Mouse (Mus musculus): ENCODE data around the gene Spcs1. TPM values are rescaled to one million over a fixed set of nuclear protein-coding genes. Genes with fewer than 3 reads are reported as not detected.
A peak's percentile ranks its signal among the peaks of the same experiment; 100 is the strongest.

Gene Spcs1
- total and polyA plus RNA-seq, 3 experiments, result 188 to 419 (median 208) TPM

DNA sequence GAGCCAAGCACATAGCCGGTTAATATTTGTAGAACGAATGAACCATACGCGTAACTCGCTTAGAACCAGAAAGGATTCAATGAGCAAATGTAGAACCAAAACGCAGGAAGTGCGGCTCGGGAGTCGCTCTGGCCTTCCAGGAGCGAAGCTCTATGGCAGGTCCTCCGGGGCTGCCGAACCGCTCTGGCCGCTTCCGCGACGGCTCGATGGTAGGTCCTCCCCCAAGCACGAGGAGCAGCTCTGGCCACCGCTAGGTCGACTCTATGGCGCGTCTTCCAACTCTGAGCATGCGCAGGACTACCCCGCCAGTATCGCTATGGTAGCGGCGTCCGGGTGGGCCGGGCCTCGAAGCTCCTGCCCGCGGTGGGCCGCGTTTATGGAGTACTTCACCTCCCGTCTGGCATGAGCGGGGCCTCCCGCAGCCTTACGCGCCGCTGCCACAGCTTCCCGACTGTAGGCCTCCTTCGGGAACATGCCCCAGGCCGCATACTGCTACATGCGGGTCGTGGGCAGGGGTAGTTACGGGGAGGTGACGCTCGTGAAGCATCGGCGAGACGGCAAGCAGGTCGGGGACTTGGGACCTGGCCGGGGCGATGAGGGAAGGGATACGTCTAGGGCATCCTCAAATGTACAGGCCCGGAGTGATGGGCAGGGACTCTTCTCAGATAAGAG lies 50.2 kb downstream of the Spcs1 start, which contains the start of gene Nek4 (continued):
- TF ChIP-seq MYB (IDR thresholded peaks at IDR 0.05; ENCODE audit: low read depth, low read length) (no peak), MAFK (IDR thresholded peaks at IDR 0.05; ENCODE audit: borderline replicate concordance, low read depth, low read length) (no peak), BHLHE40 (IDR thresholded peaks at IDR 0.05; ENCODE audit: borderline replicate concordance, low read depth, low read length) (no peak), USF1 (IDR thresholded peaks at IDR 0.05; ENCODE audit: low read depth, low read length) (no peak), MAZ (IDR thresholded peaks at IDR 0.05; ENCODE audit: low read depth, low read length) (peak; percentile 72; the same call in 1 of the 2 replicates), USF2 (IDR thresholded peaks at IDR 0.05; ENCODE audit: borderline replicate concordance in 1 of 2, insufficient read depth in 1 of 2, low read depth in 1 of 2, low read length in 2 of 2) (no peak), E2F4 (IDR thresholded peaks at IDR 0.05; ENCODE audit: borderline replicate concordance, low read depth, low read length) (no peak), EP300 (IDR thresholded peaks at IDR 0.05; ENCODE audit: low read depth in 1 of 2, low read length in 2 of 2) (0 out of 4 replicates have a peak, but pooled peaks of 1 of the 2 experiments have one; percentile 13), SIN3A (IDR thresholded peaks at IDR 0.05; ENCODE audit: low read length) (peak; percentile 94), POLR2AphosphoS5 (IDR thresholded peaks at IDR 0.05; ENCODE audit: borderline replicate concordance, low read depth, low read length) (no peak), POLR2AphosphoS2 (IDR thresholded peaks at IDR 0.05; ENCODE audit: low read length) (peak; percentile 96), NRF1 (IDR thresholded peaks at IDR 0.05; ENCODE audit: insufficient read depth, low read depth, low read length, poor library complexity, severe bottlenecking) (peak; percentile 95), ZMIZ1 (IDR thresholded peaks at IDR 0.05; ENCODE audit: low read depth, low read length) (peak; percentile 93), MXI1 (IDR thresholded peaks at IDR 0.05; ENCODE audit: low read depth, low read length) (peak; percentile 86), ZNF384 (IDR thresholded peaks at IDR 0.05; ENCODE audit: low read depth, low read length) (no peak), SMC3 (IDR thresholded peaks at IDR 0.05; ENCODE audit: low read depth, low read length) (no peak), RAD21 (IDR thresholded peaks at IDR 0.05; ENCODE audit: low read depth, low read length) (no peak), MAX (IDR thresholded peaks at IDR 0.05; ENCODE audit: low read length) (peak; percentile 93), JUND (IDR thresholded peaks at IDR 0.05; ENCODE audit: low read depth, low read length) (no peak), KAT2A (conservative IDR thresholded peaks at IDR 0.05; ENCODE audit: low read depth, low read length) (peak; percentile 73; the same call in 1 of the 2 replicates)

DNA sequence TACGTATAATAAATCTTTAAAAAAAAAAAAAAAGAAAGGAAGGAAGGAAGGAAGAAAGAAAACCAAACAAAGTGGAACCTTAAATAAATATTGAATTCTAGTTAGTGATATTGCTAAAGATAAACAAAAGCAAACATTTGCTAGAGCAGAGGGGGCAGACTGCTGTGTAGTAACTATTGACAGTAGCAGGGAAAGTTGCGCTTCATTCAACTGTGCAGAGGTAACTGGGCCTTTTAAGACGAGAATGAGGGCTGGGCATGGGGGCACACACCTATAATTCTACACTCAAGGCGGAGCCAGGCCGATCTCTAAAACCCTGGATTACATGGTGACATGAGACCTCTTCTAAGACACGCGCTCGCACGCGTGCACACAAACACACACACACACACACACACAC lies 51.5 kb downstream of the Spcs1 start:
- no peak overlapping the region for H3K9ac ChIP-seq (ENCODE audit: control insufficient read depth, low read depth, low read length, poor library complexity, severe bottlenecking)
- H3K27me3 ChIP-seq (ENCODE audit: control insufficient read depth in 1 of 2, insufficient read depth in 2 of 2, low read length in 2 of 2), result no peaks in the 10 kb centered on the region
- TF ChIP-seq ZNF384 (IDR thresholded peaks at IDR 0.05; ENCODE audit: low read depth, low read length) (peak; percentile 42; the same call in 1 of the 2 replicates), GABPA (IDR thresholded peaks at IDR 0.05; ENCODE audit: low read depth, low read length) (no peak)
- no peak for DNase-seq (ENCODE audit: low read depth, low spot score)
- no peaks in the 10 kb centered on the region for H3K9me3 ChIP-seq (replicated peaks; ENCODE audit: insufficient read depth, low read length)
- H3K79me2 ChIP-seq (ENCODE audit: control insufficient read depth, insufficient read depth, low read length, poor library complexity), result no peaks in the 10 kb centered on the region; the same call in 1 of the 2 replicates
- 0 out of 4 replicates have a peak, but pooled peaks cover 0 to 2% of the 10 kb centered on the region in 2 experiments for H3K36me3 ChIP-seq (ENCODE audit: control insufficient read depth in 1 of 2, insufficient read depth in 2 of 2, low read length in 2 of 2)
- no peak overlapping the region for H3K4me3 ChIP-seq (ENCODE audit: control insufficient read depth in 1 of 2, insufficient read depth in 1 of 2, low read depth in 2 of 2, low read length in 2 of 2)
- H3K4me1 ChIP-seq (ENCODE audit: control insufficient read depth in 1 of 2, insufficient read depth in 2 of 2, low read length in 2 of 2), result peaks cover 0 to 3% of the 10 kb centered on the region in 2 experiments; a peak in 3 of 4 replicates
- H3K27ac ChIP-seq (ENCODE audit: control insufficient read depth, low read depth, low read length), result no peak overlapping the region

Other genes with a start within 250 kb of the Spcs1 start
- gene Tmem110, start 176.1 kb downstream of the Spcs1 start, total RNA-seq (2012; rRNA removed), result 9.3 and 11.6 TPM in 2 replicates
- 10 to 100 TPM in 1 of 2 experiments, not detected in 1; 21.0 TPM for gene Tmem110, start 176.1 kb downstream of the Spcs1 start, polyA plus RNA-seq (2012; ENCODE audit: insufficient read depth in 1 of 2, insufficient read length in 2 of 2, low read depth in 1 of 2, low replicate concordance in 2 of 2, missing spikeins in 1 of 2)
- gene Mustn1, start 122.5 kb downstream of the Spcs1 start, total RNA-seq (2012; rRNA removed), result 0.08 and 0.16 TPM in 2 replicates
- gene Mustn1, start 122.5 kb downstream of the Spcs1 start, polyA plus RNA-seq (2012; ENCODE audit: insufficient read depth in 1 of 2, insufficient read length in 2 of 2, low read depth in 1 of 2, low replicate concordance in 2 of 2, missing spikeins in 1 of 2), result under 1 TPM in 1 of 2 experiments, not detected in 1; 0.22 TPM
- gene Itih4, start 115.2 kb downstream of the Spcs1 start, total RNA-seq (2012; rRNA removed), result not detected in 2 replicates
- not detected for gene Itih4, start 115.2 kb downstream of the Spcs1 start, polyA plus RNA-seq (2012; ENCODE audit: insufficient read depth in 1 of 2, insufficient read length in 2 of 2, low read depth in 1 of 2, low replicate concordance in 2 of 2, missing spikeins in 1 of 2)
- gene Itih3, start 77.9 kb downstream of the Spcs1 start, total RNA-seq (2012; rRNA removed), result not detected in 2 replicates
- gene Itih3, start 77.9 kb downstream of the Spcs1 start, polyA plus RNA-seq (2012; ENCODE audit: insufficient read depth in 1 of 2, insufficient read length in 2 of 2, low read depth in 1 of 2, low replicate concordance in 2 of 2, missing spikeins in 1 of 2), result not detected
- gene Itih1, start 58.4 kb downstream of the Spcs1 start, total RNA-seq (2012; rRNA removed), result not detected in 2 replicates
- under 1 TPM in 1 of 2 experiments, not detected in 1; 0.03 TPM for gene Itih1, start 58.4 kb downstream of the Spcs1 start, polyA plus RNA-seq (2012; ENCODE audit: insufficient read depth in 1 of 2, insufficient read length in 2 of 2, low read depth in 1 of 2, low replicate concordance in 2 of 2, missing spikeins in 1 of 2)
- gene Nek4, start 50.3 kb downstream of the Spcs1 start, total RNA-seq (2012; rRNA removed), result 16.6 and 18.4 TPM in 2 replicates
- 10 to 100 TPM in 1 of 2 experiments, not detected in 1; 19.3 TPM for gene Nek4, start 50.3 kb downstream of the Spcs1 start, polyA plus RNA-seq (2012; ENCODE audit: insufficient read depth in 1 of 2, insufficient read length in 2 of 2, low read depth in 1 of 2, low replicate concordance in 2 of 2, missing spikeins in 1 of 2)
- 14.7 and 15.6 TPM in 2 replicates for gene Glt8d1, start 272 bp downstream of the Spcs1 start, total RNA-seq (2012; rRNA removed)
- 10 to 100 TPM in 1 of 2 experiments, not detected in 1; 19.2 TPM for gene Glt8d1, start 272 bp downstream of the Spcs1 start, polyA plus RNA-seq (2012; ENCODE audit: insufficient read depth in 1 of 2, insufficient read length in 2 of 2, low read depth in 1 of 2, low replicate concordance in 2 of 2, missing spikeins in 1 of 2)
- 28.7 and 31.1 TPM in 2 replicates for gene Pbrm1, start 17.5 kb upstream of the Spcs1 start, total RNA-seq (2012; rRNA removed)
- gene Pbrm1, start 17.5 kb upstream of the Spcs1 start, polyA plus RNA-seq (2012; ENCODE audit: insufficient read depth in 1 of 2, insufficient read length in 2 of 2, low read depth in 1 of 2, low replicate concordance in 2 of 2, missing spikeins in 1 of 2), result 10 to 100 TPM; 32.4 to 62.0 TPM
- 217 and 257 TPM in 2 replicates for gene Gnl3, start 17.5 kb upstream of the Spcs1 start, total RNA-seq (2012; rRNA removed)
- gene Gnl3, start 17.5 kb upstream of the Spcs1 start, polyA plus RNA-seq (2012; ENCODE audit: insufficient read depth in 1 of 2, insufficient read length in 2 of 2, low read depth in 1 of 2, low replicate concordance in 2 of 2, missing spikeins in 1 of 2), result 100 to 1,000 TPM; 151 to 332 TPM
- gene Smim4, start 127.3 kb upstream of the Spcs1 start, total RNA-seq (2012; rRNA removed), result 78.8 and 122 TPM in 2 replicates
- gene Smim4, start 127.3 kb upstream of the Spcs1 start, polyA plus RNA-seq (2012; ENCODE audit: insufficient read depth in 1 of 2, insufficient read length in 2 of 2, low read depth in 1 of 2, low replicate concordance in 2 of 2, missing spikeins in 1 of 2), result 10 to 100 TPM in 1 of 2 experiments, not detected in 1; 87.8 TPM
- gene Nt5dc2, start 129.4 kb upstream of the Spcs1 start, total RNA-seq (2012; rRNA removed), result 168 and 172 TPM in 2 replicates
- 100 to 1,000 TPM; 291 to 349 TPM for gene Nt5dc2, start 129.4 kb upstream of the Spcs1 start, polyA plus RNA-seq (2012; ENCODE audit: insufficient read depth in 1 of 2, insufficient read length in 2 of 2, low read depth in 1 of 2, low replicate concordance in 2 of 2, missing spikeins in 1 of 2)
- gene Stab1, start 167.0 kb upstream of the Spcs1 start, total RNA-seq (2012; rRNA removed), result 0.15 TPM in 1 of 2 replicates, not detected in the other
- gene Stab1, start 167.0 kb upstream of the Spcs1 start, polyA plus RNA-seq (2012; ENCODE audit: insufficient read depth in 1 of 2, insufficient read length in 2 of 2, low read depth in 1 of 2, low replicate concordance in 2 of 2, missing spikeins in 1 of 2), result under 1 TPM in 1 of 2 experiments, not detected in 1; 0.40 TPM
- gene Tnnc1, start 206.6 kb upstream of the Spcs1 start, total RNA-seq (2012; rRNA removed), result not detected in 2 replicates
- gene Tnnc1, start 206.6 kb upstream of the Spcs1 start, polyA plus RNA-seq (2012; ENCODE audit: insufficient read depth in 1 of 2, insufficient read length in 2 of 2, low read depth in 1 of 2, low replicate concordance in 2 of 2, missing spikeins in 1 of 2), result under 1 TPM in 1 of 2 experiments, not detected in 1; 0.19 TPM
- gene Nisch, start 215.3 kb upstream of the Spcs1 start, total RNA-seq (2012; rRNA removed), result 49.1 and 53.0 TPM in 2 replicates
- 100 to 1,000 TPM in 1 of 2 experiments, not detected in 1; 154 TPM for gene Nisch, start 215.3 kb upstream of the Spcs1 start, polyA plus RNA-seq (2012; ENCODE audit: insufficient read depth in 1 of 2, insufficient read length in 2 of 2, low read depth in 1 of 2, low replicate concordance in 2 of 2, missing spikeins in 1 of 2)
- gene Sema3g, start 216.2 kb upstream of the Spcs1 start, total RNA-seq (2012; rRNA removed), result 0.03 and 0.04 TPM in 2 replicates
- under 1 TPM in 1 of 2 experiments, not detected in 1; 0.25 TPM for gene Sema3g, start 216.2 kb upstream of the Spcs1 start, polyA plus RNA-seq (2012; ENCODE audit: insufficient read depth in 1 of 2, insufficient read length in 2 of 2, low read depth in 1 of 2, low replicate concordance in 2 of 2, missing spikeins in 1 of 2)
- gene Phf7, start 249.6 kb upstream of the Spcs1 start, total RNA-seq (2012; rRNA removed), result 6.0 and 6.7 TPM in 2 replicates
- gene Phf7, start 249.6 kb upstream of the Spcs1 start, polyA plus RNA-seq (2012; ENCODE audit: insufficient read depth in 1 of 2, insufficient read length in 2 of 2, low read depth in 1 of 2, low replicate concordance in 2 of 2, missing spikeins in 1 of 2), result 1 to 10 TPM in 1 of 2 experiments, not detected in 1; 7.6 TPM
- gene Bap1, start 249.8 kb upstream of the Spcs1 start, total RNA-seq (2012; rRNA removed), result 70.1 and 85.4 TPM in 2 replicates
- 100 to 1,000 TPM; 112 to 177 TPM for gene Bap1, start 249.8 kb upstream of the Spcs1 start, polyA plus RNA-seq (2012; ENCODE audit: insufficient read depth in 1 of 2, insufficient read length in 2 of 2, low read depth in 1 of 2, low replicate concordance in 2 of 2, missing spikeins in 1 of 2)